Mouse (Mus musculus) G1E (cell line): ENCODE results near the gene Gm4756.

Experiments used
- CTCF ChIP-seq: IDR thresholded peaks from 2 replicates; pipeline ENCODE4 v1.5.1; 2012; ENCODE audit warnings: low read depth, low read length, inconsistent platforms, mixed read lengths
- TAL1 ChIP-seq: conservative IDR thresholded peaks from 2 replicates; pipeline ENCODE4 v1.6.1; 2012; ENCODE audit warnings: low read depth, low read length, inconsistent platforms, mixed read lengths

DNA sequence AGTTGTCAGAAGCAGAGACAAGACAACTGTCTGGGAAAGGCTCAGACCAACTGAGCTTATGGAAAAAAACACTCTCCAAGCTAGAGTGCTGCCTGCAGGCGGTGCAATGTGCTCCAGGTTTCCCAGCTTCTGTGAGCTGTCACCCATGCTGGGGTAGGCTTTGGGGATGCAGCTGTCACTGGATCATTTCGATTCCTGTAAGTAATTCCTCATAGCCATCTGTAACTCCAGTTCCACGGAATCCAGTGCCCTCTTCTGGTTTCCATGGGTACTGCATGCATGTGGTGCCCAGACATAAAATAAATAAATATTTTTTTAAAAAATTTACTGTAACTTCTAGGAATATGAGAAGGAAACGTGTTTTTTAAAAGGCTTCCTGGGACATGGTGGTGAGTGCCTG lies 5.2 kb upstream of the Gm4756 start:
- TF ChIP-seq CTCF: peak; percentile 70
- TF ChIP-seq TAL1: no peak
